Mouse (Mus musculus): ENCODE measurements around the gene Mettl7a2.
"Not testable (repeated sequence)": the region's sequence is repeated elsewhere in the genome, so short reads cannot be mapped to it uniquely, and the experiment has no call there.

Mettl7a2 gene

DNA sequence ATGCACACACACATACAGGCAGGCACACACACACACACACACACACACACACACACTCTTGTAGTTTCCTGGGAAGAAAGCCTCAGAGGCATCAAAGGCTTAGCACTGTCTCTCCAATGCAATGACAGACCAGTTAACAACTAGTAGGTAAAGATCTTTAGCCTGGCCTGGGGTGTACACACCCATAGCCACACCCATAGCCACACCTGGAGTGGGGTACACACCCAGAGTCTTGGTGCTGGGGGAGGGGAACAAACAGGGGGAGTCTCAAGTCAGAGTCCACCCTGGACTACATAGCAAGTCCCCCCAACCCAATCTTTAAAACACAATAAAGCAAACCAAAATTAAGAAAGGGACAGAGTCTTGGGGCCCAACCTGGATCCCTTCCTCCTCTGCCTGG is 15.7 kb upstream of the Mettl7a2 start:
- intact Hi-C loops (cut with DNase I) = not testable (repeated sequence)

DNA sequence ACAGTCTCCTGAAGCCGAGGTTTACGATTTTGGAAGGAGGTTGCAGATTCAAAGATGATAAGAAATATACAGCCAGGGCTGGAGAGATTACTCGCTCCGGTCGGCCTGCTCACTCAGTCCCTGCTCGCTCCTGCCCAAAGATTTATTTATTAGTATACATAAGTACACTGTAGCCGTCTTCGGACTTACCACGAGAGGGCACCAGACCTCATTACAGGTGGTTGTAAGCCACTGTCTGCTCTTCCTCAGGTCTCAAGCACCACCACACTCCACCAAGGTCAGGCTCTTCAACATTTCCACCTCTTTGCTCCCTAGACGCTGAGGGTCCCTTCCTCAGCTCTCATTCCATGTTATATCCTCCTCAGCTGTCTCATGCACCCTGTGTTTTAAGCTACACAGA is 15.2 kb upstream of the Mettl7a2 start:
- intact Hi-C loops (cut with DNase I) = not testable (repeated sequence)

GRCm38 (mm10) chr15:100341314-100341980 is 11.6 kb upstream of the Mettl7a2 start:
- intact Hi-C loops (cut with DNase I) = not testable (repeated sequence)

GRCm38 (mm10) chr15:100345484-100345883 is 7.5 kb upstream of the Mettl7a2 start:
- intact Hi-C loops (cut with DNase I) = no loop called here

DNA sequence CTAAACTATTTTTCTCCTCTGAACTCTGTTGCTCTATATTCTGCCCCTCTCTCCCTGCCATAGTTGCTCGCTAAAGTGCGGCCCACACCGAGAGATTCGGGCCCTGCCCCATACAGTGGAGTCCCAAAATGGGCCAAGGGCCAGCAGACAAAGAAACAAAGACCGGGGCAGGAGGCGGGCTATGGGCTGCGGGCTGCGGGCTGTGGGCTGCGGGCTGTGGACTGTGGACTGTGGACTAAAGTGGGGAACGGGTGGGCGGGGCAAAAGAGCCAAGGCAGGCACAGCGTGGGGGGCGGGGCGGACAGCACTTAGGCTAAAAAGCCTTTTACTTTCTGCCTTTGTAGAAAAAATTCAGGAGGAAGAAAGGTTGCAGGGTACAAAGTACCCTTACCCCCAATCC is 6.2 kb upstream of the Mettl7a2 start:
- intact Hi-C loops (cut with DNase I) = no loop called here

- intact Hi-C loops (cut with DNase I) = no loop called here
These were observed 3.5 kb upstream of the Mettl7a2 start for GRCm38 (mm10) chr15:100349496-100349895.

DNA sequence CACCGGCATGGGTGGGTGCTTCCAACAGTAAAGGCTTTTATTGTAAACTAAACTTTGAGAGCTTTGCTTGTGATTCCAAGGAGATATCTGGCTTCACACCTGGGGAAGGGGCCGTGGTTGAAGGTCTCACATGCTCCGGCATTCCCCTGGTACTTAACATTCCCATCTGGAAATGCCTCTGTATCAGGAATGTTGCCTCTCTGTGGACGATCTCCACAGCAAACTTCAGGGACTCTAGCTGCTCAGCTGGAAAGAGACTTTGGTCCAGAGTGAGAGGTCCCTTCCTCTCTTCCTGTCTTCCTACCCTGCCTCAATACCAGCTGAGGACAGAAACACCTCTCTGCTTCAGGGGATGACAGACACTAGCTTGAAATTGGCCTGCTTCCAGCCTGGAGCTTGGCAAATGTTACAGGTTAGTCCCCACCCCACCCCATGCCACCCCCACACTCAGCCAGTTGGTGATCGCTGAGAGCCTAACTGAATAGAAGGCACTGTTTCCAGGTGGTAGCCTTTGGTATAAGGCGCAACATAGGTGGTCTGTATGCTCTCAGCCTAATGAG is 1.4 kb upstream of the Mettl7a2 start:
- intact Hi-C loops (cut with DNase I) = no loop called here

GRCm38 (mm10) chr15:100353399-100353798 is 399 bp downstream of the Mettl7a2 start:
- intact Hi-C loops (cut with DNase I) = not testable (repeated sequence)

DNA sequence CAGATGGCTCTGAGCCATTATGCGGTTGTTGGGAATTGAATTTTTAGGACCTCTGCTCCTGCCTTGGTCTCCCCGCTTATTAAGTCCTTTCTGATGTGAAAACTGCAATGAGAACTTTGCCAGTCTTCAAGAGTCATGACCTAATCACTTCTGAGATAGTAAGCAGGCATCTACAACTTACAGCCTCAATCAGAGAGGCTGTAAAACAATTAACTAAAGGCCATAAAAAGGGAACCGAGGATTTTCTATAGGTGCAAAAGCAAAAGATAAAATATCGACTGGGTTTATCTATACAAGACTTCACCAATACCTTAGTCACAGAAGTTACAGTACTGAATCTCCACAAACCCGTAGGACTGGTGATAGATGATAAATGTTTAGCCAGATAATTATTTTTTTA is 2.9 kb downstream of the Mettl7a2 start:
- intact Hi-C loops (cut with DNase I) = no loop called here

DNA sequence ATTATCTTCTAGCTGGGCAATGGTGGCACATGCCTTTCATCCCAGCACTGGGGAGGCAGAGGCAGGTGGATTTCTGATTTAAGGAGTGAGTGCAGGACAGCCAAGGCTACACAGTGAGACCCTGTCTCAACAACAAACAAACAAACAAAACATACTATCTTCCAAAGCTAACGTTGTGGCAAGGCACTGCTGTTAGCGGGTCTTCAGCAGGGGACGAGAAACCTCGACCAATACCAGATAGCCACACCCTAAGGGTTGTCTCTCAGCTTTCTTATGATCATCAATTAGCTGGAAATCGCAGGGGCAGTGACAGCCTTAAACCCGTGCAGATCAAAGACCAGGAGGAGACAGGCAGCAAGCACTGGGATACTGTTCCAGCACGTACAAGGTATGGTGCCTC is 11.2 kb downstream of the Mettl7a2 start, which contains the start of gene Higd1c:
Gene Higd1c, plus strand, starts transcription at position 301 of the 400 bp plus-strand sequence.
- intact Hi-C loops (cut with DNase I) = no loop called here

DNA sequence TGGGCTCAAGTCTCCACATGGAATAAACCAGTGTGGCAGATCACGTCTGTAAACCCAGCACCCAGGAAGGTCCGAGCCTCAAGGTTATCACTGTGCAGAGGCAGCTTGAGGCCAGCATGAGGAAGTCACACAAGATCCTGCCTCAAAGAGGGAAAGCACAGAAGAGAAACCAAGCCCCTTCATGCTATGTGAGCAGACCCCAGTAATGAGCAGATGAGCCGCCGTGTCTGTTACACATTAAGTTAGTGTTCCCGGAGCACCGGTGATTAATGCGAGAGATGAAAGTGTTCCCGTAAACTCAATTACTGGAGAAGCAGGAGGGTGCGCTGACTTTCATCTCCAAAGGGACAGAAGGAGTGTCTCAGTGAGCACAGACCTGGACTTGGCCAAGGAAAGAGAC is 13.0 kb downstream of the Mettl7a2 start:
- intact Hi-C loops (cut with DNase I) = not testable (repeated sequence)

DNA sequence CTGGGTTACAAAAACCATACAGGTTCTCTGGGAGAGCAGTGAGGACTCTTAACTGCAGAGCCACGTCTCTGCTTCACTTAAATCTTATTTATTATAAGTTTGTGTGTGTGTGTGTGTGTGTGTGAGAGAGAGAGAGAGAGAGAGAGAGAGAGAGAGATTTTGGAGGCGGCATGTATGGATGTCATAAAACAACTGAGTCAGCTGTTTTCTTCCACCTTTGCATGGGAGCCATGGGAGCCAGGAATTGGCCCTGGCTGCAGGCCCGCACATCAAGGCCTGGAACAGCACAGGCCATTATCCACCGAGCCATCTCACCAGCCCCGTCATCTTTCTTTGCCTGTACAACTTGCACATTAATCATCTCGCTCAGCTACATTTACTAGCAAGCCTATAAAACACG is 14.1 kb downstream of the Mettl7a2 start:
- intact Hi-C loops (cut with DNase I) = no loop called here

DNA sequence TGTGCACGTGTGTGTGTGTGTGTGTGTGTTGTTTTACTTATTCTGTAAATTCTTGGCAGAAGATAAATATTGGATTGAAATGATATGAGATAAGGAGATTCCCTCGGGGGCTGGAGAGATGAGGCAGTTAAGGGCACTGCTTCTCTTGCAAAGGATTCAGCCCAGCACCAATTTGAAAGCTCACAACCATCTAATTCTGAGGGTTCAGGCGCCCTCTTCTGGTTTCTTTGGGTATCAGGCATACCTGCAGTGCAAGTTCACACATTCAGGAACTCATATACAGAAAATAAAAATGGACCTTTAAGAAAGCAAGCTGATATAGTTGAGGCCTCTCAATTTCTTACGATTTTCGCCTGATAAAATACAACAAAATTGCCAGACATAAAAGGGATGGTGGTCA is 22.1 kb downstream of the Mettl7a2 start:
- intact Hi-C loops (cut with DNase I) = loop anchor here (10.0 kb wide), 1 partner anchor 110 kb away; no protein-coding TSS in a partner anchor

DNA sequence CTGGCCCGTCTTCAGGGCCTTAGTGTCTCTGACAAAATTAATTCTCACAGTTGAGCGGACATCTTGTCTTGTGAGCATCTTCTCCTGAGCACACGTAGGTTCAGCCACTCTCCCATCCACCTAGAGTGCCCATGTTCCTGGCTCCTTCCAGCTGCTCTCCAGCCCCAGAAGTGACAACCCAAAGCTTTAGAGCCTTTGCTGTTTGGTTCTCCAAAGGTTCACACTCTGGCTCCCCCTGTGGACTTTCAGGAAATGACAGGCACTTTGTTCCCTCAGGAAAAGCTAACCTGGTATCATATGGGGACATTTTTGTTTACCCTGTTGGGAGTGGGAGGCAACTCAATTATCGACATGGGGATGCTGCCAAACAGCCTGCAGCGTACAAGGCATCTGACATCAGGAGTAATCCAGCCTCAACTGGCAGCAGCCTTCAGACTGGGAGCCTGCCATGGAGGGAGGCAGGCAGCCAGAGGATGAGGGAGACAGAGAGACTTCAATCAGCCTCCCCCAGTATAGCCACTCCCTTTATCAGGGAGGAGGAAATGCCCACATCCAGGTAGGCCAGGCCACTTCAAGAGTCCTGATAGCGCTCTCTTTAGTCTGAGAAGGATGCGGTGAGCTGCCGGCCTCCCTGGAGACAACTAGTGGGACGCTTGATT is 25.0 kb downstream of the Mettl7a2 start:
- intact Hi-C loops (cut with DNase I) = loop anchor here (10.0 kb wide), 1 partner anchor 113 kb away; no protein-coding TSS in a partner anchor

DNA sequence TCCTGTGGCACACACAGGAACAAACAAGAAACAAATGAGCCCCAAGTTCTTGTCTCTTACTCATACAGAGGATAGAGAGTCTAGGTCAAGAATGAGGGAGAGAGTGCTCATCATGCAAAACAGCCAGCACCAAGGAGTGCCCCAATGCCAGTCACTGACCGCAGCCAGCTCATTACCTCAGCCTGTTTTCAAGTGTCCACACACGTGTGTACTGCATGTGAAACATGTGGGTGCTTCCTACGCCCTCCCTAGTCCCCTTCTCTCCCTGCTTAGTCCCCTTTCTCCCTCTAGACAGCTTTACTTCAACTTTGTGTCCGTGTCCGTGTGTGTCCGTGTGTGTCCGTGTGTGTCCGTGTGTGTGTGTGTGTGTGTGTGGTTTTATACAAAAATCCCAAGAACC is 26.7 kb downstream of the Mettl7a2 start:
- intact Hi-C loops (cut with DNase I) = loop anchor here (10.0 kb wide), 1 partner anchor 115 kb away; no protein-coding TSS in a partner anchor

- intact Hi-C loops (cut with DNase I) = no loop called here
These were observed 27.1 kb downstream of the Mettl7a2 start for GRCm38 (mm10) chr15:100380104-100380503.

DNA sequence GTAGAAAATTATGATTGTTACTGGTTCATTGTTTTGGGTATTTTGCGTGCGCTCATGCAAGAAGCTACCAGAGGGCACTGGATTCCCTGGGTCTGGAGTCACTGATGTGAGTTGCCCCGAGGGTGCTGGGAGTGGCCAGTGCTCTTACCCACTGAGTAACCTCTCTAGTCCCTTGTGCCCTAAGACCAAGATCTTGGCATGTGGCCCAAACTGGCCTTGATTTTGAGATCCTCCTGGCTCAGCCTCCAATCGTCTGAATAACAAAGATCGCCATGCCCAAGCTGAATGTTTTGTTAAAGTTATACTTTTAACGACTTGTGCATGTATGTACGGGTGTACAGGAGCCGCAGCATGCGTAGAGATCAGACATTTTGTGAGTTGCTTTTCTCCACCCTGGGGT is 32.7 kb downstream of the Mettl7a2 start:
- intact Hi-C loops (cut with DNase I) = no loop called here

GRCm38 (mm10) chr15:100387544-100388223 is 34.7 kb downstream of the Mettl7a2 start:
- intact Hi-C loops (cut with DNase I) = no loop called here

- intact Hi-C loops (cut with DNase I) = no loop called here
These were observed 35.3 kb downstream of the Mettl7a2 start for GRCm38 (mm10) chr15:100388224-100388835.

DNA sequence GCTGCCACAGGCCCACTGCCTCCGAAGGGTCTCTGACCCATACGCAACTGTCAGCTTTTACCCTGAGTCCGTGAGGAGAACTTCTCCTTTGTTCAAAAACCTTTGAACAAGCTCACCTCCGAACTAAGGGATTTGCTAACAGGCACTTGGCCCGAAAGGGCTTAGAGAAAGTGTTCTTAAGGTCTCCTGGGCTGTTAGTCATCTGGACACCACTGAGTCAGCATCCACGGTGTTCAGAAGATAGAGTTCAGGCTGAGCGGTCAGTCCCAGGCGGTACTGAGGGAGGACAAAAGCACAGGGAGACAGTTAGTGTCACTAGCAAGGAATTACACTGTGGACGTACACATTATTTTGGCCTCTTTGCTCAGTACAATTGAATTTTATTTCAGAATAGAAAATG is 35.9 kb downstream of the Mettl7a2 start:
- intact Hi-C loops (cut with DNase I) = no loop called here

DNA sequence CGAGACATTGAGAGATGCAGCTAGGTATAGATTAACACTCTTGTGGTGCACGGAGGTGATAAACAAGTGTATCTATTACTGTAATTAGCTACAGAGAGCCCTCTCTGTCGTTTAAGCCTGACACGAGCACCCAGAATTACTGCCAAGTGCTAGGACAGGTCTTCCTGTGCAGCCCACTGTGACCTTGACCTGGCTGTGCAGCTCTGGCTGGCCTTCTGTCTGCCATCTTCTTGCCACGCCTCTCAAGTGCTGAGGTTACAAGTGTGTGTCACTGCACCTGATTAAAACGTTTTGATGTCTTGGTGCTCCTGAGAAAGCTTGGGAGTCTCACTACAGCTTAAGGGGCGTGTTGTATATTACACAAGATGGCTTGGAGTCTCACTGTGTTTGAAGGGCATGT is 38.1 kb downstream of the Mettl7a2 start:
- intact Hi-C loops (cut with DNase I) = loop anchor here (5.0 kb wide), 1 partner anchor 66 kb away; no protein-coding TSS in a partner anchor

Measured in adrenal gland (tissue).